Mouse (Mus musculus) ES-Bruce4 (cell line): ENCODE results near the gene Ntmt1.

Experiments
- CTCF ChIP-seq: IDR thresholded peaks from one replicate; pipeline ENCODE4 v1.8.1; 2011; ENCODE audit warnings: low read depth, low read length
- EP300 ChIP-seq: IDR thresholded peaks from 2 replicates; pipeline ENCODE4 v1.6.1; 2011; ENCODE audit warnings: low read depth, low read length; ENCODE audit not compliant: insufficient read depth
- POLR2A ChIP-seq: IDR thresholded peaks from one replicate; pipeline ENCODE4 v1.8.1; 2011; ENCODE audit warnings: low read length; ENCODE audit not compliant: insufficient read depth

- TF ChIP-seq CTCF (no peak), POLR2A (no peak), EP300 (no peak)
These were observed 46.9 kb upstream of the Ntmt1 start for GRCm38 (mm10) chr2:30760706-30761105.
